Mouse (Mus musculus): ENCODE results near the gene 6030458C11Rik. TPM values are rescaled to one million over a fixed set of nuclear protein-coding genes. Genes with fewer than 3 reads are reported as not detected.

6030458C11Rik gene
- polyA plus RNA-seq, 1 experiment from 2014 or later = 25.4 TPM

GRCm38 (mm10) chr15:12794311-12794710 lies 30.1 kb downstream of the 6030458C11Rik start:
- no peak overlapping the region for H3K27ac ChIP-seq (replicated peaks)
- no peak for ATAC-seq (ENCODE audit: insufficient read depth)
- no peaks in the 10 kb centered on the region for H3K27me3 ChIP-seq
- no peaks in the 10 kb centered on the region for H3K9me3 ChIP-seq (replicated peaks)
- H3K9ac ChIP-seq = no peak overlapping the region
- no peak overlapping the region for H3K4me2 ChIP-seq
- H3K36me3 ChIP-seq (replicated peaks) = no peaks in the 10 kb centered on the region
- H3K4me1 ChIP-seq (replicated peaks) = no peaks in the 10 kb centered on the region
- 66% methylated on average over 6 of the region's 6 CpGs for WGBS (ENCODE audit: insufficient replicate concordance)
- H3K4me3 ChIP-seq (replicated peaks) = no peak overlapping the region

GRCm38 (mm10) chr15:12789406-12789867 lies 35.0 kb downstream of the 6030458C11Rik start:
- H3K4me3 ChIP-seq (replicated peaks) = no peak overlapping the region
- no peak overlapping the region for H3K9ac ChIP-seq
- H3K4me2 ChIP-seq = no peak overlapping the region
- H3K9me3 ChIP-seq (replicated peaks) = no peaks in the 10 kb centered on the region
- no peaks in the 10 kb centered on the region for H3K27me3 ChIP-seq
- 42% methylated on average over 10 of the region's 10 CpGs for WGBS (ENCODE audit: insufficient replicate concordance)
- no peaks in the 10 kb centered on the region for H3K4me1 ChIP-seq (replicated peaks)
- no peak overlapping the region for H3K27ac ChIP-seq (replicated peaks)
- no peaks in the 10 kb centered on the region for H3K36me3 ChIP-seq (replicated peaks)
- no peak for ATAC-seq (ENCODE audit: insufficient read depth)

- no peaks in the 10 kb centered on the region for H3K9me3 ChIP-seq (replicated peaks)
- H3K36me3 ChIP-seq (replicated peaks) = no peaks in the 10 kb centered on the region
- no peak overlapping the region for H3K27ac ChIP-seq (replicated peaks)
- no peaks in the 10 kb centered on the region for H3K27me3 ChIP-seq
- 65% methylated on average over 5 of the region's 5 CpGs for WGBS (ENCODE audit: insufficient replicate concordance)
- no peak overlapping the region for H3K4me2 ChIP-seq
- ATAC-seq (ENCODE audit: insufficient read depth) = no peak
- H3K9ac ChIP-seq = no peak overlapping the region
- no peaks in the 10 kb centered on the region for H3K4me1 ChIP-seq (replicated peaks)
- H3K4me3 ChIP-seq (replicated peaks) = no peak overlapping the region
Observed at GRCm38 (mm10) chr15:12788536-12788935, 35.9 kb downstream of the 6030458C11Rik start.

GRCm38 (mm10) chr15:12781729-12782326 lies 42.6 kb downstream of the 6030458C11Rik start:
- H3K4me3 ChIP-seq (replicated peaks) = no peak overlapping the region
- H3K27me3 ChIP-seq = no peaks in the 10 kb centered on the region; the same call in 1 of the 2 replicates
- ATAC-seq (ENCODE audit: insufficient read depth) = no peak
- no peaks in the 10 kb centered on the region for H3K36me3 ChIP-seq (replicated peaks)
- no peak overlapping the region for H3K27ac ChIP-seq (replicated peaks)
- H3K4me1 ChIP-seq (replicated peaks) = no peaks in the 10 kb centered on the region
- H3K9me3 ChIP-seq (replicated peaks) = no peaks in the 10 kb centered on the region
- no peak overlapping the region for H3K9ac ChIP-seq
- no peak overlapping the region for H3K4me2 ChIP-seq
- WGBS (ENCODE audit: insufficient replicate concordance) = 58% methylated on average over 13 of the region's 16 CpGs

GRCm38 (mm10) chr15:12781296-12781695 lies 43.2 kb downstream of the 6030458C11Rik start:
- 66% methylated on average over 6 of the region's 6 CpGs for WGBS (ENCODE audit: insufficient replicate concordance)
- no peaks in the 10 kb centered on the region for H3K9me3 ChIP-seq (replicated peaks)
- no peak for ATAC-seq (ENCODE audit: insufficient read depth)
- no peaks in the 10 kb centered on the region; the same call in 1 of the 2 replicates for H3K27me3 ChIP-seq
- H3K36me3 ChIP-seq (replicated peaks) = no peaks in the 10 kb centered on the region
- H3K4me1 ChIP-seq (replicated peaks) = no peaks in the 10 kb centered on the region
- no peak overlapping the region for H3K9ac ChIP-seq
- no peak overlapping the region for H3K4me3 ChIP-seq (replicated peaks)
- H3K4me2 ChIP-seq = no peak overlapping the region
- no peak overlapping the region for H3K27ac ChIP-seq (replicated peaks)

GRCm38 (mm10) chr15:12774149-12774753 lies 50.2 kb downstream of the 6030458C11Rik start:
- no peaks in the 10 kb centered on the region for H3K27me3 ChIP-seq
- no peak overlapping the region for H3K4me2 ChIP-seq
- no peaks in the 10 kb centered on the region for H3K4me1 ChIP-seq (replicated peaks)
- H3K27ac ChIP-seq (replicated peaks) = no peak overlapping the region
- no peaks in the 10 kb centered on the region for H3K36me3 ChIP-seq (replicated peaks)
- WGBS (ENCODE audit: insufficient replicate concordance) = 58% methylated on average over 11 of the region's 11 CpGs
- H3K9ac ChIP-seq = no peak overlapping the region
- no peaks in the 10 kb centered on the region for H3K9me3 ChIP-seq (replicated peaks)
- H3K4me3 ChIP-seq (replicated peaks) = no peak overlapping the region
- no peak for ATAC-seq (ENCODE audit: insufficient read depth)

GRCm38 (mm10) chr15:12770958-12771357 lies 53.5 kb downstream of the 6030458C11Rik start:
- WGBS (ENCODE audit: insufficient replicate concordance) = 70% methylated on average over 7 of the region's 7 CpGs

GRCm38 (mm10) chr15:12766848-12767247 lies 57.6 kb downstream of the 6030458C11Rik start:
- WGBS (ENCODE audit: insufficient replicate concordance) = 19% methylated on average over 4 of the region's 4 CpGs
- Histone ChIP-seq H3K27ac (replicated peaks) (no peak overlapping the region), H3K27me3 (no peaks in the 10 kb centered on the region), H3K9me3 (replicated peaks) (no peaks in the 10 kb centered on the region), H3K36me3 (replicated peaks) (no peaks in the 10 kb centered on the region), H3K4me1 (replicated peaks) (no peaks in the 10 kb centered on the region), H3K4me3 (replicated peaks) (no peak overlapping the region), H3K9ac (no peak overlapping the region), H3K4me2 (no peak overlapping the region)
- no peak for ATAC-seq (ENCODE audit: insufficient read depth)

More at GRCm38 (mm10) chr15:12770958-12771357, 53.5 kb downstream of the 6030458C11Rik start:
- Histone ChIP-seq H3K4me3 (replicated peaks) (no peak overlapping the region), H3K4me1 (replicated peaks) (no peaks in the 10 kb centered on the region), H3K9me3 (replicated peaks) (no peaks in the 10 kb centered on the region), H3K27ac (replicated peaks) (no peak overlapping the region), H3K9ac (no peak overlapping the region), H3K27me3 (no peaks in the 10 kb centered on the region), H3K36me3 (replicated peaks) (no peaks in the 10 kb centered on the region), H3K4me2 (no peak overlapping the region)
- ATAC-seq (ENCODE audit: insufficient read depth) = no peak

- no peak overlapping the region for H3K4me3 ChIP-seq (replicated peaks)
- H3K4me2 ChIP-seq = no peak overlapping the region
- H3K27me3 ChIP-seq = no peaks in the 10 kb centered on the region
- WGBS (ENCODE audit: insufficient replicate concordance) = 67% methylated on average over 10 of the region's 10 CpGs
- H3K9ac ChIP-seq = no peak overlapping the region
- no peak for ATAC-seq (ENCODE audit: insufficient read depth)
- H3K36me3 ChIP-seq (replicated peaks) = no peaks in the 10 kb centered on the region
- no peaks in the 10 kb centered on the region for H3K4me1 ChIP-seq (replicated peaks)
- no peaks in the 10 kb centered on the region for H3K9me3 ChIP-seq (replicated peaks)
- no peak overlapping the region for H3K27ac ChIP-seq (replicated peaks)
Observed at GRCm38 (mm10) chr15:12763147-12763546, 61.3 kb downstream of the 6030458C11Rik start.

- H3K36me3 ChIP-seq (replicated peaks) = no peaks in the 10 kb centered on the region
- no peak overlapping the region for H3K9ac ChIP-seq
- H3K4me1 ChIP-seq (replicated peaks) = no peaks in the 10 kb centered on the region
- H3K4me2 ChIP-seq = no peak overlapping the region
- H3K27me3 ChIP-seq = no peaks in the 10 kb centered on the region
- 74% methylated on average over 11 of the region's 11 CpGs for WGBS (ENCODE audit: insufficient replicate concordance)
- no peak overlapping the region for H3K4me3 ChIP-seq (replicated peaks)
- no peaks in the 10 kb centered on the region for H3K9me3 ChIP-seq (replicated peaks)
- H3K27ac ChIP-seq (replicated peaks) = no peak overlapping the region
- no peak for ATAC-seq (ENCODE audit: insufficient read depth)
Observed at GRCm38 (mm10) chr15:12762258-12762913, 62.1 kb downstream of the 6030458C11Rik start.

GRCm38 (mm10) chr15:12760747-12761146 lies 63.7 kb downstream of the 6030458C11Rik start:
- no peaks in the 10 kb centered on the region for H3K27me3 ChIP-seq
- no peak overlapping the region for H3K27ac ChIP-seq (replicated peaks)
- no peaks in the 10 kb centered on the region for H3K36me3 ChIP-seq (replicated peaks)
- WGBS (ENCODE audit: insufficient replicate concordance) = 64% methylated on average over 6 of the region's 6 CpGs
- no peak overlapping the region for H3K4me3 ChIP-seq (replicated peaks)
- no peaks in the 10 kb centered on the region for H3K4me1 ChIP-seq (replicated peaks)
- no peak overlapping the region for H3K9ac ChIP-seq
- H3K9me3 ChIP-seq (replicated peaks) = no peaks in the 10 kb centered on the region
- H3K4me2 ChIP-seq = no peak overlapping the region
- no peak for ATAC-seq (ENCODE audit: insufficient read depth)
